Mouse (Mus musculus) neural tube, embryonic 14.5 days (tissue): Measurements from ENCODE around the gene Wnk4. TPM values are rescaled to one million over a fixed set of nuclear protein-coding genes. Genes with fewer than 3 reads are reported as not detected.

Source experiments
- ATAC-seq: fragments of 200-750 bp; cut with Nextera tagmentation; 2 replicates; pipeline ENCODE4 v1.8.0; 2017; ENCODE audit warnings: low read depth, mild to moderate bottlenecking, moderate TSS enrichment, moderate library complexity
- H3K27ac ChIP-seq: fragments of 300-500 bp; sonication (generic); 2 replicates; pipeline ENCODE4 v1.5.1; 2014; ENCODE audit warnings: low read depth, mild to moderate bottlenecking, control low read depth, low read length, moderate library complexity, mixed read lengths
- H3K27me3 ChIP-seq: fragments of 300-500 bp; sonication (generic); 2 replicates; pipeline ENCODE4 v1.6.1; 2014; ENCODE audit warnings: low read length; ENCODE audit not compliant: control insufficient read depth, insufficient read depth
- H3K36me3 ChIP-seq: fragments of 300-500 bp; sonication (generic); 2 replicates; pipeline ENCODE4 v1.6.1; 2014; ENCODE audit warnings: low read length, mixed read lengths; ENCODE audit not compliant: control insufficient read depth, insufficient read depth
- H3K4me1 ChIP-seq: fragments of 300-500 bp; sonication (generic); 2 replicates; pipeline ENCODE4 v1.6.1; 2014; ENCODE audit warnings: low read length; ENCODE audit not compliant: control insufficient read depth, insufficient read depth
- H3K4me2 ChIP-seq: fragments of 300-500 bp; sonication (generic); 2 replicates; pipeline ENCODE4 v1.6.1; 2014; ENCODE audit warnings: mild to moderate bottlenecking, low read depth, low read length, control low read depth
- H3K4me3 ChIP-seq: fragments of 300-500 bp; sonication (generic); 2 replicates; pipeline ENCODE4 v1.5.1; 2014; ENCODE audit warnings: low read depth, low read length, control low read depth, mixed read lengths
- H3K9ac ChIP-seq: fragments of 300-500 bp; sonication (generic); replicated peaks from 2 replicates; pipeline ENCODE4 v1.6.1; 2014; ENCODE audit warnings: low read depth, mild to moderate bottlenecking, control low read depth, low read length, mixed read lengths
- H3K9me3 ChIP-seq: fragments of 300-500 bp; sonication (generic); 2 replicates; pipeline ENCODE4 v1.6.1; 2016; ENCODE audit warnings: low read length; ENCODE audit not compliant: control insufficient read depth
- WGBS: fragments of 180-500 bp; shearing (Covaris S2); extraction: QIAGEN DNeasy Blood & Tissue Kit; methylation state at CpG from one replicate; pipeline ENCODE4 v1.1.7; 2014; 5-methylcytosine and 5-hydroxymethylcytosine counted together
- polyA plus RNA-seq: library from polyadenylated mRNA; unstranded; fragments of >200 nt; fragmentation: Nextera tagmentation; extraction: Ambion mirVana; gene quantifications from 2 replicates; pipeline ENCODE4 v1.2.1, GENCODE M21; 2014

Wnk4 gene
- polyA plus RNA-seq, 1 experiment from 2014 or later = 4.2 TPM

- no peaks in the 10 kb centered on the region for H3K4me1 ChIP-seq
- 92% methylated on average over 8 of the region's 8 CpGs for WGBS
- H3K27ac ChIP-seq = no peak overlapping the region
- H3K27me3 ChIP-seq = no peaks in the 10 kb centered on the region
- H3K4me3 ChIP-seq = no peak overlapping the region
- H3K9ac ChIP-seq = no peak overlapping the region
- ATAC-seq = no peak
- peaks cover 36% of the 10 kb centered on the region for H3K36me3 ChIP-seq
- no peak overlapping the region for H3K4me2 ChIP-seq
- no peaks in the 10 kb centered on the region for H3K9me3 ChIP-seq
Observed at GRCm38 (mm10) chr11:101295191-101295590, 34.8 kb downstream of the Wnk4 start.

DNA sequence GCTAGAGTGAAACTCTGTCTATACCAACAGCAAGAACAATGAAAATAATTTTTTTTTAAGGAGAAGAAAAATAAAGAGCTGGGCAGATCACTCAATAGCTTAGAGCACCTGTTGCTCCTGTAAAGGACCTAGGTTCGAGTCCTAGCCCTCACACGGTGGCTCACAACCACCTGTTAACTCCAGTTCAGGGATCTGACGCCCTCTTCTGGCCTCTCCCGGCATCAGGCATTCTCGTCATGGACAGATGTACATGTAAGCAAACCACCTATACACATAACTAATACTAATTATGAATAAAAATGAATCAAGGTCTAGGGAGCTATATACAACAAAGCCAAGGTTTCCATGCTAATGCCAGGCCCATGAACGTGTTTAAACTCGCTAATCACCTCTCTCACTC lies 40.5 kb downstream of the Wnk4 start:
- Histone ChIP-seq H3K4me2 (peak overlapping the region; percentile 99), H3K4me3 (peak overlapping the region; percentile 58), H3K27ac (no peak overlapping the region), H3K27me3 (no peaks in the 10 kb centered on the region), H3K9me3 (no peaks in the 10 kb centered on the region), H3K4me1 (peaks cover 12% of the 10 kb centered on the region), H3K9ac (peak overlapping the region; percentile 75; the same call in 1 of the 2 replicates), H3K36me3 (peaks cover 3% of the 10 kb centered on the region)
- ATAC-seq = no peak
- 69% methylated on average over 7 of the region's 7 CpGs for WGBS

DNA sequence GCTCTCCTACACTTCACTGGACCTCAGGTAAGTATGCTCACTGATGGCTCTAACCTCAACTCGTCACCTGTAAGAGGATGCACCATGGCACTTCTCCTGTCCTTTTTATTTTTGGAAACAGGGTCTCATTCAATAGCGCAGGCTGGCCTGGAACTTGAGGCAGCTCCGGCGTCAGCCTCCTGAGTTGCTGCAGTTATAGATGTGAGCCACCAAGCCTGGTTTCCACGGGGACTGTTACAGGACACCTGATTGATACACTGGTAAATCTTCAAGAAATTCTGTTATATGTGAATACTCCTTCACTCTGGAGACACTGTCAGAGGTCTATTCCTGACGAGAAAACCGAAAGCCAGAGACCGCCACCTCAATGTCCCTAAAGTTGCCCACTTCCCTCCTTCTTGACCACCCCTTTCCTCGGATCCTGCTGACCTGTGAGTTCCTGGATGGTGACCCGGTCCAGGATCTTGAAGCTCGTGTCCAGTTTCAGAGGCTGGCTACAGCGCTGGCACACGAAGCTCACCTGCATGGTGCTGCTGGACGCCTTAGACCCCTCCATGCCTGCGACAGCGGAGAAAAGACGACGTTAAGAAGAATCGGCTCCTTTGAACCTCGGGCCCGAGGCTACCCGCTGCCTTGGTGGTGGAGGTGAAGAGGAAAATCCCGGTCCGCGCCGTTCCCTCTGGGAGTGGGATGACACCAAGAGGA lies 41.1 kb downstream of the Wnk4 start:
- 13% methylated on average over 26 of the region's 26 CpGs for WGBS
- no peaks in the 10 kb centered on the region for H3K27me3 ChIP-seq
- peaks cover 12% of the 10 kb centered on the region for H3K4me1 ChIP-seq
- peak overlapping the region; percentile 58 for H3K4me3 ChIP-seq
- no peak for ATAC-seq
- no peaks in the 10 kb centered on the region; the same call in 1 of the 2 replicates for H3K36me3 ChIP-seq
- H3K27ac ChIP-seq = peak overlapping the region; percentile 76; the same call in 1 of the 2 replicates
- H3K4me2 ChIP-seq = peak overlapping the region; percentile 99
- H3K9me3 ChIP-seq = no peaks in the 10 kb centered on the region
- H3K9ac ChIP-seq = peak overlapping the region; percentile 75

- Histone ChIP-seq H3K4me3 (peak within 1 kb of the TSS; percentile 58), H3K36me3 (no peaks in the 10 kb centered on the region; the same call in 1 of the 2 replicates), H3K27me3 (no peaks in the 10 kb centered on the region), H3K9ac (peak within 1 kb of the TSS; percentile 75), H3K27ac (peak within 1 kb of the TSS; percentile 76), H3K4me1 (peaks cover 12% of the 10 kb centered on the region), H3K4me2 (peak within 1 kb of the TSS; percentile 99), H3K9me3 (no peaks in the 10 kb centered on the region)
- peak; percentile 95 for ATAC-seq
- WGBS = 7% methylated on average over 39 of the region's 39 CpGs
Observed at GRCm38 (mm10) chr11:101302004-101302798, 41.8 kb downstream of the Wnk4 start, which contains the start of gene Becn1. TSS of gene Becn1 (minus strand) at chr11:101302286.

DNA sequence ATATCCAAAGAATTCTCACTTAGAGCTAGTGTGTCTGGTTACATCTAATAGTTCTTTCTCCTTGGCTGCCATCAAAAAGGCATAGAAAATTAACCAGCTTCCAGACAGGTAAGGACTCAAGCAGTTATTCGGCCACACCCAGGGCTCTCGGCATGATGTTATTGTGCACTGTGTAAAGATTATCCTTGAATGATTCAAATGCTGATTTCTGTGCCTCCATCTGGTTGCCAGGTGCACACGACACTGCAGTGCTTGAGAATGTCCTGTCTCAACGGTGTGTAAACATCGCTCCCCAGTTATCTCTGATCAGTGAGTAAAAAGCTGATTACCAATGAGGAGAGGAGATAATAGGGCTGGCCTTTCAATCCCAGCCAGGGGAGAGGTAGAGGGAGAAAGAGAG lies 47.4 kb downstream of the Wnk4 start:
- H3K27ac ChIP-seq = no peak overlapping the region
- no peak overlapping the region for H3K9ac ChIP-seq
- no peak overlapping the region for H3K4me2 ChIP-seq
- 42% methylated on average over 5 of the region's 5 CpGs for WGBS
- ATAC-seq = no peak
- no peaks in the 10 kb centered on the region for H3K9me3 ChIP-seq
- no peaks in the 10 kb centered on the region for H3K27me3 ChIP-seq
- no peak overlapping the region for H3K4me3 ChIP-seq
- H3K36me3 ChIP-seq = no peaks in the 10 kb centered on the region
- no peaks in the 10 kb centered on the region for H3K4me1 ChIP-seq

- H3K36me3 ChIP-seq = no peaks in the 10 kb centered on the region
- WGBS = 90% methylated on average over 3 of the region's 3 CpGs
Observed at GRCm38 (mm10) chr11:101311083-101311482, 50.7 kb downstream of the Wnk4 start.

GRCm38 (mm10) chr11:101312150-101312549 lies 51.8 kb downstream of the Wnk4 start:
- WGBS = 76% methylated on average over 3 of the region's 3 CpGs
- H3K27ac ChIP-seq = no peak overlapping the region
- H3K4me2 ChIP-seq = no peak overlapping the region
- peaks cover 6% of the 10 kb centered on the region; the same call in 1 of the 2 replicates for H3K4me1 ChIP-seq
- no peak overlapping the region for H3K4me3 ChIP-seq
- no peak for ATAC-seq
- H3K27me3 ChIP-seq = no peaks in the 10 kb centered on the region
- H3K9me3 ChIP-seq = no peaks in the 10 kb centered on the region
- H3K36me3 ChIP-seq = no peaks in the 10 kb centered on the region
- H3K9ac ChIP-seq = no peak overlapping the region

More at GRCm38 (mm10) chr11:101311083-101311482, 50.7 kb downstream of the Wnk4 start:
- Histone ChIP-seq H3K4me2 (no peak overlapping the region), H3K9ac (no peak overlapping the region), H3K27me3 (no peaks in the 10 kb centered on the region), H3K9me3 (no peaks in the 10 kb centered on the region), H3K4me1 (no peaks in the 10 kb centered on the region), H3K4me3 (no peak overlapping the region), H3K27ac (no peak overlapping the region)
- ATAC-seq = no peak

DNA sequence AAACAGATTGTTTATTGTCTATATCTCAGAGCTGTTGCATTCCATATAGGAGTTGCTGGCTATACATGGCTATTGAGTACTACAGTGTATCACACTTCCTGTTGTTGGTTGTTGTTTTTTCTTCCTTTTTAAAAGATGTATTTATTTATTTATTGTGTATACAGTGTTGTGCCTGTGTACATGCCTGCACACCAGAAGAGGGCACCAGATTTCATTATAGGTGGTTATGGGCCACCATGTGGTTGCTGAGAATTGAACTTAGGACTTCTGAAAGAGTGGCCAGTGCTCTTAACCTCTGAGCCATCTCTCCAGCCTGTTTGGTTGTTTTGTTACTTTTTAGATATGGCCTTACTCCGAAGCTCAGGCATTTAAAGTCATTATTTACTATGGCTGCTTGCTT lies 54.2 kb downstream of the Wnk4 start:
- Histone ChIP-seq H3K36me3 (peaks cover 4% of the 10 kb centered on the region), H3K9ac (no peak overlapping the region), H3K27ac (no peak overlapping the region), H3K4me1 (peaks cover 11% of the 10 kb centered on the region; the same call in 1 of the 2 replicates), H3K9me3 (no peaks in the 10 kb centered on the region), H3K4me3 (no peak overlapping the region), H3K27me3 (no peaks in the 10 kb centered on the region), H3K4me2 (no peak overlapping the region)
- ATAC-seq = no peak
- 97% methylated on average over 1 of the region's 1 CpGs for WGBS
